ENCODE assay signal across 12 mouse cellular contexts in genomic region chr13:32498205-32498790, GRCm38 (mm10).
DNase-seq lines count a peak whose midpoint lies in the region.
"Had no signal": no experiment of that assay in that cellular context is flagged by ENCODE, and none has a peak within 500 bp of the region (broad histone marks: within the 10 kb centered on the region; RNA-seq: fewer than 3 reads in every experiment).

No protein-coding gene starts in this region.

- peak; percentile 8 for DNase-seq in testis, postnatal 10 days (ENCODE audit: low spot score)
- no peak for DNase-seq in testis, postnatal 14 days (ENCODE audit: low spot score)
- DNase-seq in kidney, adult 8-10 months, result peak; percentile 78 to 84
- DNase-seq in kidney, postnatal 14 days, result peak; percentile 77
- DNase-seq in lung, postnatal 14 days, result no peak
- DNase-seq in MN1 (ENCODE audit: low spot score), result no peak
- no peak for DNase-seq in frontal cortex, postnatal 25 days (ENCODE audit: low spot score in 2 of 2)
- DNase-seq: adrenal gland, postnatal 36 days; cerebellum, adult 18-20 months; gastrocnemius, adult 2 months; right cerebral cortex, adult 18-20 months; thymus, postnatal 4 days had no signal

Comparison
In these comparisons a context has a peak if more than half of its experiments do, and no peak if none do; other contexts are left out.
1. DNase-seq: peak in testis, postnatal 10 days (single experiment), kidney, adult 8-10 months (2 of 2) and kidney, postnatal 14 days (single experiment); none in testis, postnatal 14 days (single experiment), lung, postnatal 14 days (single experiment), MN1 (single experiment) and frontal cortex, postnatal 25 days (0 of 2).